7 mouse cellular contexts compared by ENCODE assay signal in genomic region chr11:121548996-121549842, GRCm38 (mm10). TPM values are rescaled to one million over a fixed set of nuclear protein-coding genes. Genes with fewer than 3 reads are reported as not detected.
A peak's percentile ranks its signal among the peaks of the same experiment; 100 is the strongest.
DNase-seq lines count a peak whose midpoint lies in the region; ATAC-seq and TF ChIP-seq lines count a peak whose summit lies in the region.

No protein-coding gene starts in this region.

- WGBS in neural tube, embryonic 11.5 days, result 52% methylated on average over 12 of the region's 12 CpGs
- 78% methylated on average over 12 of the region's 12 CpGs for WGBS in forebrain, embryonic 11.5 days
- WGBS in kidney, embryonic 14.5 days, result 65% methylated on average over 12 of the region's 12 CpGs
- WGBS in liver, postnatal 0 days (ENCODE audit: insufficient replicate concordance), result 51% methylated on average over 12 of the region's 12 CpGs
- 63% methylated on average over 12 of the region's 12 CpGs for WGBS in stomach, embryonic 16.5 days

- no peak for TF ChIP-seq CTCF in liver, postnatal 0 days (IDR thresholded peaks at IDR 0.05; ENCODE audit: low read depth)

- TF ChIP-seq EP300 in liver, postnatal 0 days (IDR thresholded peaks at IDR 0.05; ENCODE audit: low read depth), result peak; percentile 79

- H3K4me3 ChIP-seq in neural tube, embryonic 11.5 days (ENCODE audit: low read depth, low read length), result no peak overlapping the region
- H3K4me3 ChIP-seq in forebrain, embryonic 11.5 days (ENCODE audit: low read depth, low read length), result no peak overlapping the region
- H3K4me3 ChIP-seq in kidney, embryonic 14.5 days (ENCODE audit: low read length), result no peak overlapping the region
- no peak overlapping the region for H3K4me3 ChIP-seq in liver, postnatal 0 days (ENCODE audit: low read depth, low read length)
- H3K4me3 ChIP-seq in stomach, embryonic 16.5 days (replicated peaks; ENCODE audit: low read length), result no peak overlapping the region

- no peak overlapping the region for H3K4me2 ChIP-seq in neural tube, embryonic 11.5 days (ENCODE audit: low read depth)
- H3K4me2 ChIP-seq in forebrain, embryonic 11.5 days (ENCODE audit: low read depth, low read length, severe bottlenecking), result no peak overlapping the region
- no peak overlapping the region for H3K4me2 ChIP-seq in kidney, embryonic 14.5 days (replicated peaks; ENCODE audit: low read depth, low read length)
- peak overlapping the region; percentile 46; the same call in 1 of the 2 replicates for H3K4me2 ChIP-seq in liver, postnatal 0 days (ENCODE audit: low read depth, low read length)
- H3K4me2 ChIP-seq in stomach, embryonic 16.5 days (ENCODE audit: low read depth, low read length), result no peak overlapping the region

- H3K27ac ChIP-seq in neural tube, embryonic 11.5 days (ENCODE audit: low read depth, low read length), result peak overlapping the region; percentile 31; the same call in 1 of the 2 replicates
- peak overlapping the region; percentile 55 for H3K27ac ChIP-seq in forebrain, embryonic 11.5 days (ENCODE audit: low read depth, low read length)
- peak overlapping the region; percentile 8; the same call in 1 of the 2 replicates for H3K27ac ChIP-seq in kidney, embryonic 14.5 days (ENCODE audit: low read depth, low read length)
- H3K27ac ChIP-seq in liver, postnatal 0 days (ENCODE audit: low read depth), result peak overlapping the region; percentile 79
- peak overlapping the region; percentile 85 for H3K27ac ChIP-seq in stomach, embryonic 16.5 days (ENCODE audit: low read length)

- DNase-seq in neural tube, embryonic 11.5 days (ENCODE audit: low spot score), result no peak
- DNase-seq in neural tube, embryonic 10.5 days (ENCODE audit: extremely low spot score, low spot score), result no peak
- no peak for DNase-seq in forebrain, embryonic 11.5 days (ENCODE audit: low spot score)
- DNase-seq in liver, postnatal 0 days, result peak; percentile 21
- DNase-seq in thymus, postnatal 0 days (ENCODE audit: low spot score), result no peak

- peaks cover 18% of the 10 kb centered on the region for H3K4me1 ChIP-seq in neural tube, embryonic 11.5 days (ENCODE audit: control insufficient read depth, insufficient read depth, low read length)
- peaks cover 16% of the 10 kb centered on the region for H3K4me1 ChIP-seq in forebrain, embryonic 11.5 days (replicated peaks; ENCODE audit: control insufficient read depth, insufficient read depth, low read length)
- peaks cover 27% of the 10 kb centered on the region; the same call in 1 of the 2 replicates for H3K4me1 ChIP-seq in kidney, embryonic 14.5 days (ENCODE audit: control insufficient read depth, insufficient read depth, low read length)
- peaks cover 58% of the 10 kb centered on the region for H3K4me1 ChIP-seq in liver, postnatal 0 days (ENCODE audit: insufficient read depth)
- H3K4me1 ChIP-seq in stomach, embryonic 16.5 days (ENCODE audit: control insufficient read depth, insufficient read depth, low read length), result peaks cover 43% of the 10 kb centered on the region

- H3K9me3 ChIP-seq in neural tube, embryonic 11.5 days (ENCODE audit: control insufficient read depth, low read length), result no peaks in the 10 kb centered on the region
- H3K9me3 ChIP-seq in forebrain, embryonic 11.5 days (ENCODE audit: control insufficient read depth, low read length), result no peaks in the 10 kb centered on the region
- H3K9me3 ChIP-seq in kidney, embryonic 14.5 days (ENCODE audit: control insufficient read depth, low read length), result no peaks in the 10 kb centered on the region
- H3K9me3 ChIP-seq in liver, postnatal 0 days (ENCODE audit: low read length), result no peaks in the 10 kb centered on the region
- no peaks in the 10 kb centered on the region for H3K9me3 ChIP-seq in stomach, embryonic 16.5 days (replicated peaks; ENCODE audit: control insufficient read depth, low read length)

- no peaks in the 10 kb centered on the region for H3K27me3 ChIP-seq in neural tube, embryonic 11.5 days (ENCODE audit: control insufficient read depth, insufficient read depth, low read length)
- H3K27me3 ChIP-seq in forebrain, embryonic 11.5 days (ENCODE audit: control insufficient read depth, insufficient read depth, low read length), result no peaks in the 10 kb centered on the region
- no peaks in the 10 kb centered on the region for H3K27me3 ChIP-seq in kidney, embryonic 14.5 days (ENCODE audit: control insufficient read depth, insufficient read depth, low read length)
- no peaks in the 10 kb centered on the region for H3K27me3 ChIP-seq in liver, postnatal 0 days (ENCODE audit: insufficient read depth, low read length)
- no peaks in the 10 kb centered on the region for H3K27me3 ChIP-seq in stomach, embryonic 16.5 days (ENCODE audit: control insufficient read depth, insufficient read depth, low read length)

- no peaks in the 10 kb centered on the region for H3K36me3 ChIP-seq in neural tube, embryonic 11.5 days (ENCODE audit: control insufficient read depth, insufficient read depth, low read length)
- H3K36me3 ChIP-seq in forebrain, embryonic 11.5 days (ENCODE audit: control insufficient read depth, insufficient read depth, low read length), result no peaks in the 10 kb centered on the region
- H3K36me3 ChIP-seq in kidney, embryonic 14.5 days (ENCODE audit: control insufficient read depth, insufficient read depth, low read length), result no peaks in the 10 kb centered on the region
- no peaks in the 10 kb centered on the region for H3K36me3 ChIP-seq in liver, postnatal 0 days (replicated peaks; ENCODE audit: insufficient read depth, low read length)
- no peaks in the 10 kb centered on the region for H3K36me3 ChIP-seq in stomach, embryonic 16.5 days (ENCODE audit: control insufficient read depth, insufficient read depth, low read length)

- no peak for ATAC-seq in neural tube, embryonic 11.5 days (ENCODE audit: insufficient read depth, low FRiP score, low TSS enrichment)
- ATAC-seq in forebrain, embryonic 11.5 days (replicated peaks; ENCODE audit: low FRiP score), result no peak
- peak; percentile 5; the same call in 1 of the 2 replicates for ATAC-seq in kidney, embryonic 14.5 days (ENCODE audit: low FRiP score, low TSS enrichment)
- peak; percentile 75 for ATAC-seq in liver, postnatal 0 days
- ATAC-seq in stomach, embryonic 16.5 days (ENCODE audit: insufficient read depth, low FRiP score), result no peak

- no peak overlapping the region for H3K9ac ChIP-seq in neural tube, embryonic 11.5 days (ENCODE audit: low read length)
- no peak overlapping the region for H3K9ac ChIP-seq in forebrain, embryonic 11.5 days (ENCODE audit: low read length)
- H3K9ac ChIP-seq in kidney, embryonic 14.5 days (ENCODE audit: low read depth, low read length), result no peak overlapping the region
- no peak overlapping the region for H3K9ac ChIP-seq in liver, postnatal 0 days (replicated peaks)
- no peak overlapping the region for H3K9ac ChIP-seq in stomach, embryonic 16.5 days (ENCODE audit: low read length)

RNA-seq across cellular contexts. Expression of gene Zfp750, which starts 30.1 kb away (rescaled TPM):
- 0.58 and 1.1 TPM in 2 replicates for polyA plus RNA-seq in neural tube, embryonic 11.5 days (2014; fragmentation: Nextera tagmentation; extraction: Ambion mirVana)
- 0.48 and 0.56 TPM in 2 replicates for polyA plus RNA-seq in forebrain, embryonic 11.5 days (2014; fragmentation: Nextera tagmentation; extraction: Ambion mirVana)
- 0.40 and 0.47 TPM in 2 replicates for polyA plus RNA-seq in kidney, embryonic 14.5 days (2014; fragmentation: Nextera tagmentation; extraction: Ambion mirVana)
- 2.5 TPM in 2 replicates for polyA plus RNA-seq in liver, postnatal 0 days (2015; fragmentation: Nextera tagmentation; extraction: Ambion mirVana)
- 18.3 and 25.8 TPM in 2 replicates for polyA plus RNA-seq in stomach, embryonic 16.5 days (2015; fragmentation: Nextera tagmentation; extraction: Ambion mirVana)
- polyA plus RNA-seq in thymus, postnatal 0 days (2015; fragmentation: Nextera tagmentation; extraction: Ambion mirVana), result 1.1 TPM in 2 replicates

Comparison
In these comparisons a context has a peak if more than half of its experiments do, and no peak if none do; other contexts are left out.
1. ATAC-seq: peak in kidney, embryonic 14.5 days (single experiment) and liver, postnatal 0 days (single experiment); none in neural tube, embryonic 11.5 days (single experiment), forebrain, embryonic 11.5 days (single experiment) and stomach, embryonic 16.5 days (single experiment).
2. H3K27ac ChIP-seq: peak in every context shown above with its lines; median percentile 85 in stomach, embryonic 16.5 days; 79 in liver, postnatal 0 days; 55 in forebrain, embryonic 11.5 days; 31 in neural tube, embryonic 11.5 days; 8 in kidney, embryonic 14.5 days.